Mouse (Mus musculus) intestine, embryonic 15.5 days (tissue): ENCODE results near the gene Dlg2. TPM values are rescaled to one million over a fixed set of nuclear protein-coding genes. Genes with fewer than 3 reads are reported as not detected.
A peak's percentile ranks its signal among the peaks of the same experiment; 100 is the strongest.

Experiments used
- ATAC-seq: fragments of 200-750 bp; cut with Nextera tagmentation; 2 replicates; pipeline ENCODE4 v1.8.0; 2017; ENCODE audit warnings: moderate TSS enrichment, moderate library complexity
- H3K27ac ChIP-seq: fragments of 300-500 bp; sonication (generic); 2 replicates; pipeline ENCODE4 v1.5.1; 2015; ENCODE audit warnings: mild to moderate bottlenecking, inconsistent platforms
- H3K27me3 ChIP-seq: fragments of 300-500 bp; sonication (generic); replicated peaks from 2 replicates; pipeline ENCODE4 v1.6.1; 2015; ENCODE audit warnings: inconsistent platforms
- H3K36me3 ChIP-seq: fragments of 300-500 bp; sonication (generic); 2 replicates; pipeline ENCODE4 v1.6.1; 2015; ENCODE audit warnings: inconsistent platforms
- H3K4me1 ChIP-seq: fragments of 300-500 bp; sonication (generic); replicated peaks from 2 replicates; pipeline ENCODE4 v1.6.1; 2015; ENCODE audit warnings: inconsistent platforms
- H3K4me2 ChIP-seq: fragments of 300-500 bp; sonication (generic); replicated peaks from 2 replicates; pipeline ENCODE4 v1.6.1; 2015; ENCODE audit warnings: mild to moderate bottlenecking, inconsistent platforms
- H3K4me3 ChIP-seq: fragments of 300-500 bp; sonication (generic); replicated peaks from 2 replicates; pipeline ENCODE4 v1.5.1; 2015; ENCODE audit warnings: inconsistent platforms
- H3K9ac ChIP-seq: fragments of 300-500 bp; sonication (generic); 2 replicates; pipeline ENCODE4 v1.6.1; 2015; ENCODE audit warnings: inconsistent platforms
- H3K9me3 ChIP-seq: fragments of 300-500 bp; sonication (generic); 2 replicates; pipeline ENCODE4 v1.6.1; 2016; ENCODE audit warnings: inconsistent platforms
- WGBS: fragments of 180-500 bp; shearing (Covaris S2); methylation state at CpG from one replicate; pipeline ENCODE4 v1.1.7; 2015; 5-methylcytosine and 5-hydroxymethylcytosine counted together
- polyA plus RNA-seq: library from polyadenylated mRNA; unstranded; fragments of >200 nt; fragmentation: Nextera tagmentation; extraction: Ambion mirVana; gene quantifications from 2 replicates; pipeline ENCODE4 v1.2.1, GENCODE M21; 2015

Dlg2 gene
- polyA plus RNA-seq, 1 experiment from 2014 or later = 4.8 TPM

DNA sequence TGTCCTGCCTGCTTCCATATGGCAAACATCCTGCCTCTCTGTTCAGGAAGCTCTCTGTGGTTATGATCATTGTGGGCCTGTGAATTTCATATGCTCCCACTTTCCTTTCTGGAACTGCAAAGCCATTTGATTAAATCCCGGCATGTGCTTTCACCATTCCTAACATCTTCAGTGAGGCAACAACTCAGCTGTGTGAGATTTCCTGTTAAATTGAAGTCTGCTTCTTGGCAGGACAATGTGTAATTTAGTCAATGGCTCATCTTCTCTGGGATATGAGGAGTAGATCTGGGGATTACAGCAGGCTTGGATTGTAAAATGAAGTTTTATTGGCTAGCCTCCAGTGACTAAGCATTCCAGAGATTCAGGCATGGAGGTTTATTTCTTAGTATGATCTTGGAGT lies 722.9 kb downstream of the Dlg2 start:
- no peaks in the 10 kb centered on the region for H3K9me3 ChIP-seq
- WGBS = 84% methylated on average over 1 of the region's 1 CpGs
- H3K4me1 ChIP-seq = no peaks in the 10 kb centered on the region
- H3K9ac ChIP-seq = no peak overlapping the region
- no peak overlapping the region for H3K27ac ChIP-seq
- H3K36me3 ChIP-seq = no peaks in the 10 kb centered on the region
- no peak overlapping the region for H3K4me2 ChIP-seq
- no peak for ATAC-seq
- no peak overlapping the region for H3K4me3 ChIP-seq
- no peaks in the 10 kb centered on the region for H3K27me3 ChIP-seq

DNA sequence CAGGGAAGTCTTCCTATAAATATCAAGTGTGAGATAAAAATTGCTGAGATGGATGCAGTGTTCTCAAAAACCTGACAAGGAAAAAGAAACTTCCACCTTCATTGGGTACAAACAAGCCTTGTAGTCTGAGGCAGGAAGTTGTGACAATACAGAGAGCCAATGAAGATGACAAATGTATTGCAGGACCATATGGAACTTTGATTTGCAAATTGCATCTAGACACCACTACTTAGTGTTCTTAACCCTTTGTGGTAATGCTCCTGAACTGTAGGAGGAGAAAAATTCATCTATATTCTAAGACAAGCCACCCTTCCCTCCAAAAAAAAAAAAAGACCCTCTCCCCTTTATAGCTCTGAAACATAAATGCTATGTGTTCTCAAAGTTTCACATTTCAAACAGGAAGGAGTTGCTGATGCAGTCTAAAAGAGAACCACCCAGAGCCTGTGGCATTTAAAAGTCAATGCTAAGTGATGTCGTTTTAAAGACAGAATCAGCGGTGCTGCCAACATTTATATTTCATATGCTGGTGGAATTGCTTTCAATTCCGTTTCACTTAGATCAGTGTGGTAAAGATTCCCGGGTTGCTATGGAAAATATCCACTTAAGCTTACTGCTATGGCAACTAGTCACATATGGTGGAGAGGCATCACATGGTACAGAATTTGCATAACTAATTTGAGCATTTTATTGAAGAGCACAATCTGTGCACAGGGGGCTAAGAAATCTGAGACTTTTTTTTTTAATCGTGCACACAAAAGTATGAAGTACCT lies 731.8 kb downstream of the Dlg2 start:
- no peaks in the 10 kb centered on the region for H3K4me1 ChIP-seq
- H3K4me3 ChIP-seq = no peak overlapping the region
- no peaks in the 10 kb centered on the region for H3K9me3 ChIP-seq
- WGBS = 62% methylated on average over 5 of the region's 5 CpGs
- H3K27ac ChIP-seq = no peak overlapping the region
- no peak for ATAC-seq
- no peaks in the 10 kb centered on the region for H3K36me3 ChIP-seq
- H3K9ac ChIP-seq = no peak overlapping the region
- H3K27me3 ChIP-seq = no peaks in the 10 kb centered on the region
- H3K4me2 ChIP-seq = no peak overlapping the region

DNA sequence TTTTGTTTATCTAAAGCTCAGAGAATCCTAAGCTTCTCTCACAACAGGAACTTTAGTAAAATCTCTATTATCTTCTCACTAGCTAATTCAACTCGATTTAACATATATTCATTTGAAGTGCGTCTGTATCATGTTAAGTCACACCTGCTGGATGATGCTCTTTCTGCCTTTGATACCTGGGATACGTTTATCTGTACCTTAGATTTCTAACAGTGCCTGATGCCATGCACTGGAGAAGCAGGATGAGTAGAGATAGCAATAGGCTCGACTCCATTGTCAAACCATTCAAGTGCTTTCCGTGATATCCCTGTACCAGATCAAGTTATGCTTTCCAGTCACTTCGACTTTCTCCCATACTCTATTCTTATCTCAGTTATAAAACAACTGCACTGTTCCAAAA lies 732.5 kb downstream of the Dlg2 start:
- H3K9ac ChIP-seq = no peak overlapping the region
- H3K4me2 ChIP-seq = no peak overlapping the region
- no peaks in the 10 kb centered on the region for H3K27me3 ChIP-seq
- no peaks in the 10 kb centered on the region for H3K9me3 ChIP-seq
- no peaks in the 10 kb centered on the region for H3K36me3 ChIP-seq
- no peak for ATAC-seq
- no peaks in the 10 kb centered on the region for H3K4me1 ChIP-seq
- no peak overlapping the region for H3K27ac ChIP-seq
- H3K4me3 ChIP-seq = no peak overlapping the region
- WGBS = 69% methylated on average over 6 of the region's 6 CpGs

DNA sequence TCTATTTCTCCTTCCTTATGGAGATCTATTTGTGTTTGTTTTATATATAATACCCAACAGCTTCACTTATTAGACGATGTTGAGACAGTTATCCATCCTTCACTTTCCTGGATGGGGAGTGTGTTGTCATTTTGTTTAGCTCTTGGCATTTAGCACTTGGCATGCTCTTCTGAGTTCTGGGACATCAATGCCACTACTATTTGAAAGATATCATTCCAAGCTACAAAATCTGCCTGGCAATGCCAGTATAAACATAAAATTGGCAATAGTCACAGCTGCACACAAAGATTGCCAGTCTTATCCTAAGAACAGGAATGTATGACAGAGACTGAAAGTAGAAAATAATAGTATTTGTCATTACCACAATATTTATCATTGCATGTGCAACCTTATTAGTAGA lies 735.8 kb downstream of the Dlg2 start:
- Histone ChIP-seq H3K4me1 (no peaks in the 10 kb centered on the region), H3K9ac (no peak overlapping the region), H3K27ac (no peak overlapping the region), H3K27me3 (no peaks in the 10 kb centered on the region), H3K9me3 (no peaks in the 10 kb centered on the region), H3K4me2 (no peak overlapping the region), H3K4me3 (no peak overlapping the region), H3K36me3 (no peaks in the 10 kb centered on the region)
- WGBS = 95% methylated on average over 1 of the region's 1 CpGs
- ATAC-seq = no peak

DNA sequence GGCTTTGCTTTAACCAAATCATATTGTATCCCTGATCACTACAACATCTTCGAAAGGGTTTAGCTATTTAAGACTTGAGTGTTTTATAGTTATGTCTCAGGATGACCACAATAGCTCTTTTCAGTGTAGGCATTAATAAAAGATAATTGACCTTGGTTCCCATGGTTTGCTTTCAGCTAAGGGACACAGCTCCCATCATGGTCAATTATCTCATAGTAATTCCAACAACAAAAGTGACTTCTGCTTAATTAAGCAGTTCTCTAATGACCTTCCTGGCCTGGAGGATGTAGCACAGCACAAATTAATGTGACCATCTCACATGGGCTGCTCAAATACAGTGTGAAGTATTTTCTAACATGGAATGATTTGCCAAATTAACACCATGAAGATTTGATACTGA lies 738.4 kb downstream of the Dlg2 start:
- no peaks in the 10 kb centered on the region for H3K27me3 ChIP-seq
- no peak overlapping the region for H3K9ac ChIP-seq
- 75% methylated on average over 1 of the region's 1 CpGs for WGBS
- no peak for ATAC-seq
- H3K27ac ChIP-seq = no peak overlapping the region
- H3K4me1 ChIP-seq = no peaks in the 10 kb centered on the region
- H3K4me2 ChIP-seq = no peak overlapping the region
- H3K9me3 ChIP-seq = no peaks in the 10 kb centered on the region
- H3K36me3 ChIP-seq = no peaks in the 10 kb centered on the region
- H3K4me3 ChIP-seq = no peak overlapping the region

DNA sequence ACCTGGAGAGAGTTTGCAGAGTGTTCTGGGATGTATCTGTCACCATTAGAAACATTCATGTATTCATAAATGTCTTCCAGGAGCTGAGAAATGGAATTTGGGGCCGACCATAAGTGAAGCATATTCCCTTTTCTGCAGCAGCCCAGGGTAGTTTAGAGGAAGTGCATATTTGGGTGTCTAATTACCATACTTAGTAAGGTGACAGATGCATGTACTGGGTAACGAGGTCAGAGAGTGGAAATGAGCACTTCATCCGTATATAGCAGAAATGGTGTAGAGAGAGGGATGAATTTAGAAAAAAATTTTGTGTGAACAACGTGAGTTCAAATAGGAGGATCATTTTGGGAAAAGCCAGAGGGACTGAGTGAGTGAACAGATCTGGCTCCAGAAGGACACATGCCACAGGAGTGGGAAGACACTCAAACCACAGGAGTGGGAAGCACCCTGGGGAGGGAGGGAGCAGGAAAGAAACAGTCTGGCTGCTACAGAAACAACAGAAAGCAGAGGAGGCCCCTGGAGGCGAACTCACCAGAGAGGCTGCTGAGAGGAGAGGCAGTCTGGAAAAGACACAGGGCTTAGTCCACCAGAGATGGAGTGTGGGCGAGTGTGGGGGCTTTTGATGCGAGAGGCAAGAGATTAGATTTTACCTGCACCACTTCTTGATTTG lies 742.0 kb downstream of the Dlg2 start:
- no peaks in the 10 kb centered on the region for H3K36me3 ChIP-seq
- 61% methylated on average over 7 of the region's 7 CpGs for WGBS
- no peak overlapping the region for H3K9ac ChIP-seq
- ATAC-seq = no peak
- H3K27ac ChIP-seq = no peak overlapping the region
- H3K4me3 ChIP-seq = no peak overlapping the region
- no peaks in the 10 kb centered on the region for H3K9me3 ChIP-seq
- no peaks in the 10 kb centered on the region for H3K27me3 ChIP-seq
- no peaks in the 10 kb centered on the region for H3K4me1 ChIP-seq
- no peak overlapping the region for H3K4me2 ChIP-seq

DNA sequence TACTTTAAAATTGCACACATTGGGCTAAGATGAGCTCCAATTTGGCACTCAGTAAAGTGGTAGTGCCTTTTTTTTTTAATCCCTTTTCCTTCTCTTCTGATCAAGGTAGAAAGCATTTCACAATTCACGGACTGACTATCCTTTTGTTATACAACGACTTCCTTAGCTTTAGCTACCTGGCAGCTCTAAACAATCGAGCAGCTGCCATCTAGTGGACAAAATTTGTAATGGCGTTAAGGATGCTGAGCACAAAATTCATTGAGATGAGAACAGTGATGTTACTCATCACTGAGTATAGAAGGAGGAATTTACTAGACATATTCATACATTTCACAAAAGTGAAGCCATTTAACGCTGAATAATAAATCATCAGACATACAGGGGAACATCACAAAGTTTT lies 750.0 kb downstream of the Dlg2 start:
- no peak for ATAC-seq
- no peak overlapping the region for H3K4me3 ChIP-seq
- H3K36me3 ChIP-seq = no peaks in the 10 kb centered on the region
- 0% methylated on average over 5 of the region's 5 CpGs for WGBS
- H3K9ac ChIP-seq = no peak overlapping the region
- no peak overlapping the region for H3K4me2 ChIP-seq
- H3K27me3 ChIP-seq = no peaks in the 10 kb centered on the region
- no peaks in the 10 kb centered on the region for H3K4me1 ChIP-seq
- no peaks in the 10 kb centered on the region for H3K9me3 ChIP-seq
- H3K27ac ChIP-seq = no peak overlapping the region

DNA sequence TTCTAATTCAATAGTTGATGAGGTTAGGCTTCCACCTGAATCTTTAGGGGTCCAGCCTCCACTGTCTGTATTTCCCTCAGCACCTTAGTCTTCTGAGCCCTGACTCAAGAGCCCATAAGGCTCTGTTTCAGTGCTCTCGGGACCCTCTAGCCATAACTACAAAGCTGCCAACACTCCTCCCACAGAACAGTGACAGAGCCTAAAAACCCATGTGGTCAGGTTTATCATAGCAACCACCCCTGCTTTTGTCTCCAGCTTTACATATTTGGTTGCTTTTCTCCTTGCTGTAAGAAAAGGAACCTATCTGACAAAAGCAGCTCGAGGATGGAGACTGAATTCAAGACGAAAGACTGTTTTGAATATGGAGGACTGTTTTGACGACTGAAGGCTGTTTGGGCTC lies 765.2 kb downstream of the Dlg2 start:
- WGBS = 74% methylated on average over 4 of the region's 4 CpGs
- Histone ChIP-seq H3K4me3 (no peak overlapping the region), H3K4me1 (no peaks in the 10 kb centered on the region), H3K9ac (no peak overlapping the region), H3K4me2 (no peak overlapping the region), H3K9me3 (no peaks in the 10 kb centered on the region), H3K27ac (no peak overlapping the region), H3K27me3 (no peaks in the 10 kb centered on the region), H3K36me3 (no peaks in the 10 kb centered on the region)
- ATAC-seq = no peak

DNA sequence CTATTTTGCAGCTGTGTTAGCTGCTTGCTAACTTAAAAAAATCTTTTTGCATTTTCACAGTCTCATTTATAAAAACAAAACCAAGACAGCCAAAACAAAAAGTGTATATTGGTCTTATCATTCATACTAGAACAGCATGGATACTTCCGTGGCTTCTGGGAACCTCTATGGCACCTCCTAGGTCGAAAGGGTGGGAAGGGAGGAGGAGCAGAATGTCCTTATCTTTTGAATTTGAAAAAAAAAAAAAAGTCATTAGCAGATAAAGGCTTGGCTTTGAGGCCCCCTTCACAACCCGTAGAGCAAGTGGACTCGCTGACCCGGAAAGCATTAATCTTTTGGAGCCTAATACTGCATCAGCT lies 785.2 kb downstream of the Dlg2 start:
- peak; percentile 78 for ATAC-seq
- H3K27me3 ChIP-seq = peaks cover 8% of the 10 kb centered on the region; the same call in 1 of the 2 replicates

DNA sequence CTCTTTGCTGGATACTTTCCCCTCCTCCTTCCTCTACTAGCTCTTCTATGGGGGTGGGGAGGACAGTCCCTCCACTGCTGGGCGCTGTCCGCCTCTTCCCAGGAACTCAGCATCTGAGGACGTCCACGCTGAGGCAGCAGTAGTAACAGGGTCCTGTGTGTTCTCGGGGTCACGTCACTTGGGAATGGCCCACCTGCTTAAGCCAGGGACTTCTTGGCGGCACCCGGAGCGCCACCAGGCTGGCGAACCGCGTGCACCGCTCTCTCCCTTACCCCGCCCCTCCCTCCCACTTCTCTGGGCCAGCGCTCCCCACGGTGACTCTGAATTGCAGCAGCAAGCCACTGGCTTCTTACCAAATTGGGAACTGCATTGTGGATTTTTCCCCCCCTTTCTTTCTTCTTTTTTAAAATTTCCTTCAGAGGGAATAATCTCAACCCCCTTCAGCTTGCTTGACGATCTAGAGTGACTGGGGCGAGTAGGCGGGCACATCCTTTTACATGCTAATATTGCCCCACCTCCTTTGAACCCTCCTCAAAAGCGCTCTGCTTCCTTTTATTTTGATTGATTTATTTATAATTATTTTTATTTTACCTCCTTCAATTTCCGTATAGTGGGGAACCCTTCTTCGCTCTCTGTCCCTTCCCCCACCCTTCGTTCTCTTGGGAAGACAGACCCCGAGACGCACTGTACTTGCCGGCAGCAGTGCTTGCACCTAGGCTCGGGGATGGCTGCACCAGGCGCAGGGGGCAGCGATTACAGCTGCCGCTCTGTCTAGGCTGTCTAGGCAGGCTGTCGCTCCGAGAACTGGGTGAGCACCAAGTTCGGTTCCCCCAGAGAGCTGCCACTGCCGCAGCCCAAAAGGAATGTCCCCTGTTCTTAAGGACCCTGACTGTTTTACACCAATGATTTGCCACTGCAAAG lies 785.8 kb downstream of the Dlg2 start:
- peaks cover 8% of the 10 kb centered on the region; the same call in 1 of the 2 replicates for H3K27me3 ChIP-seq
- no peak overlapping the region for H3K9ac ChIP-seq
- under 1% methylated on average over 34 of the region's 34 CpGs for WGBS
- H3K4me3 ChIP-seq = peak overlapping the region; percentile 33
- peak; percentile 88 for ATAC-seq
- no peaks in the 10 kb centered on the region; the same call in 1 of the 2 replicates for H3K4me1 ChIP-seq
- no peak overlapping the region for H3K27ac ChIP-seq
- no peaks in the 10 kb centered on the region for H3K9me3 ChIP-seq
- H3K36me3 ChIP-seq = no peaks in the 10 kb centered on the region
- peak overlapping the region; percentile 80 for H3K4me2 ChIP-seq

More for the DNA sequence above, 785.2 kb downstream of the Dlg2 start:
- Histone ChIP-seq H3K36me3 (no peaks in the 10 kb centered on the region), H3K9ac (no peak overlapping the region), H3K4me1 (no peaks in the 10 kb centered on the region; the same call in 1 of the 2 replicates), H3K4me2 (peak overlapping the region; percentile 80), H3K27ac (no peak overlapping the region), H3K4me3 (peak overlapping the region; percentile 33), H3K9me3 (no peaks in the 10 kb centered on the region)
- under 1% methylated on average over 5 of the region's 5 CpGs for WGBS

DNA sequence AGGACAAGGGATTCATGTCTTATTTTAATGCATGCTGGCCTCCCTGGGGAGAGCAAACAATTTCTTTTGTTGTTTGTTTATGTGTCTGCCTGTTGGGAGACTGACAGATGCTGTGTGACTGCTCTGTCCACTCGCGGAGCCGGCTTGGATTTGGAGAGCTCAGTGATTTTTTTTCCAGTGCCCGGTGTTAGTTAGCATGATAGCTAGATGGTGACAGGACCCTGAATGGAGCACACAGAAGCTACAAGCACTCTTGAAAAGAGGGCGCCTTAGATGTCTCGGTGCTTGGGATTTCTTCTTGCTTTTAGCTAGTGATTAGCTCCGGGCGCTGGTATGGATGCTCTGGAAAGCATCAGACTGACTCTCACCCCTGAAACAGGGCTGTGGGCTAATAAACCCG lies 786.5 kb downstream of the Dlg2 start:
- H3K36me3 ChIP-seq = no peaks in the 10 kb centered on the region
- H3K27ac ChIP-seq = no peak overlapping the region
- ATAC-seq = no peak
- H3K4me2 ChIP-seq = peak overlapping the region; percentile 80
- no peaks in the 10 kb centered on the region for H3K9me3 ChIP-seq
- no peak overlapping the region for H3K9ac ChIP-seq
- H3K4me1 ChIP-seq = no peaks in the 10 kb centered on the region; the same call in 1 of the 2 replicates
- H3K27me3 ChIP-seq = peaks cover 8% of the 10 kb centered on the region; the same call in 1 of the 2 replicates
- 6% methylated on average over 9 of the region's 9 CpGs for WGBS
- H3K4me3 ChIP-seq = peak overlapping the region; percentile 33; the same call in 1 of the 2 replicates

DNA sequence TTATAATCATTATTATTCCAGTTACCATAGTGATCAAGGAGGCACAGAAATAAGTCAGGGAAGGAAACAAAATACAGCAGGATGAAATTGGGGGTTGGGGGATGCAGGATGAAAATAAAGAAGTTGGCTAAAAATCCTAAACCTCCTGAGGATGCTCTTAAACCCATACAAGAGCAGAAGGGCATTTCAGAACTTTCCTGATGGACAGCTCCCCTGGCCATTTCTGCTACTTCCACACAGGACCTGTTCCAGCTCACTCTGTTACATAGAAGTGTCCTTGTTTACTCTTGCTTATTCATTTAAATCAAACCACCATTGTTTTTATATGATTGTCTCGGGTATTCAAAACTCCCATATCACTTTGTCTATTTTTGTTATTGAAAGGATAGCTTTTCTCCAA lies 791.3 kb downstream of the Dlg2 start:
- H3K27ac ChIP-seq = no peak overlapping the region
- H3K9ac ChIP-seq = no peak overlapping the region
- H3K4me3 ChIP-seq = no peak overlapping the region
- WGBS = 14% methylated on average over 1 of the region's 1 CpGs
- peaks cover 8% of the 10 kb centered on the region; the same call in 1 of the 2 replicates for H3K27me3 ChIP-seq
- H3K4me2 ChIP-seq = no peak overlapping the region
- no peak for ATAC-seq
- H3K4me1 ChIP-seq = no peaks in the 10 kb centered on the region; the same call in 1 of the 2 replicates
- H3K36me3 ChIP-seq = no peaks in the 10 kb centered on the region
- no peaks in the 10 kb centered on the region for H3K9me3 ChIP-seq
